Mouse (Mus musculus) liver, embryonic 14.5 days (tissue): ENCODE data around the gene Ddah1.

Source experiments
- CTCF ChIP-seq: IDR thresholded peaks from 2 replicates; pipeline ENCODE4 v1.5.1; 2016; ENCODE audit warnings: antibody characterized with exemption, low read depth, control low read depth
- EP300 ChIP-seq: IDR thresholded peaks from 2 replicates; pipeline ENCODE4 v1.6.1; 2016; ENCODE audit warnings: antibody characterized with exemption, low read depth

DNA sequence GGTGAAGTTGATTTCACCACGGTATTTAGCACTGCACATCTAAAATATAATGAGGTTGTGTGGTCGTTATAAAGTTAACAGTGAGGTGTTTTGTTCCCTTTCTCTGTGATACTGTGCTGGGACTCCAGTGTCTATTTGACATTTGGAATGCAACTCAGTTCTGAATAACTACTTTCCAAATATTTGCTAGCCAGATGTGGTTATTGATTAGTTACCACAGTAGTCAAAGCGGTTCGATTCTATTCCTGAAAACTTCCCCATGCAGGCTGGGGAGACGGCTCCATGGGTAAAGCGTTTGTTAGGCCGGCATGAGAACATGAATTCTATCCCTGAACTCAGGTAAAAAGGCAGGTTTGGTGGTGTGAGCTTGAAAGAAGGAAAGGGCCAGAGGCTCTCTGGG, 154.0 kb downstream of the Ddah1 start:
- no peak for TF ChIP-seq CTCF
- no peak for TF ChIP-seq EP300
